Mouse (Mus musculus) embryonic facial prominence, embryonic 11.5 days (tissue): ENCODE results near the gene Rps11. TPM values are rescaled to one million over a fixed set of nuclear protein-coding genes. Genes with fewer than 3 reads are reported as not detected.

Experiments used
- ATAC-seq: fragments of 200-750 bp; cut with Nextera tagmentation; replicated peaks from 2 replicates; pipeline ENCODE4 v1.8.0; 2017; ENCODE audit warnings: low read depth; ENCODE audit not compliant: insufficient number of reproducible peaks, low FRiP score, low TSS enrichment
- DNase-seq: peaks from one replicate; pipeline ENCODE4 v3.0.0-alpha.2; 2015; ENCODE audit warnings: low spot score
- H3K27ac ChIP-seq: fragments of 300-500 bp; sonication (generic); replicated peaks from 2 replicates; pipeline ENCODE4 v1.5.1; 2014; ENCODE audit warnings: mild to moderate bottlenecking, low read depth, low read length, control low read depth
- H3K27me3 ChIP-seq: fragments of 300-500 bp; sonication (generic); 2 replicates; pipeline ENCODE4 v1.6.1; 2014; ENCODE audit warnings: mild to moderate bottlenecking, low read length, moderate library complexity, mixed read lengths; ENCODE audit not compliant: control insufficient read depth, insufficient read depth
- H3K36me3 ChIP-seq: fragments of 300-500 bp; sonication (generic); replicated peaks from 2 replicates; pipeline ENCODE4 v1.6.1; 2014; ENCODE audit warnings: low read depth, mild to moderate bottlenecking, low read length, moderate library complexity, mixed read lengths; ENCODE audit not compliant: control insufficient read depth, insufficient read depth
- H3K4me1 ChIP-seq: fragments of 300-500 bp; sonication (generic); 2 replicates; pipeline ENCODE4 v1.6.1; 2014; ENCODE audit warnings: low read length, mixed read lengths; ENCODE audit not compliant: control insufficient read depth, insufficient read depth
- H3K4me2 ChIP-seq: fragments of 300-500 bp; sonication (generic); 2 replicates; pipeline ENCODE4 v1.6.1; 2014; ENCODE audit warnings: low read depth, mild to moderate bottlenecking, control low read depth, low read length, moderate library complexity
- H3K4me3 ChIP-seq: fragments of 300-500 bp; sonication (generic); 2 replicates; pipeline ENCODE4 v1.5.1; 2014; ENCODE audit warnings: low read depth, low read length, control low read depth
- H3K9ac ChIP-seq: fragments of 300-500 bp; sonication (generic); replicated peaks from 2 replicates; pipeline ENCODE4 v1.6.1; 2014; ENCODE audit warnings: mild to moderate bottlenecking, control low read depth, low read length
- H3K9me3 ChIP-seq: fragments of 300-500 bp; sonication (generic); replicated peaks from 2 replicates; pipeline ENCODE4 v1.6.1; 2016; ENCODE audit warnings: mild to moderate bottlenecking, low read length, inconsistent platforms, mixed read lengths; ENCODE audit not compliant: control insufficient read depth
- WGBS: fragments of 180-500 bp; shearing (Covaris S2); extraction: QIAGEN DNeasy Blood & Tissue Kit; methylation state at CpG from one replicate; pipeline ENCODE4 v1.1.7; 2014; 5-methylcytosine and 5-hydroxymethylcytosine counted together
- polyA plus RNA-seq: library from polyadenylated mRNA; unstranded; fragments of >200 nt; fragmentation: Nextera tagmentation; extraction: Ambion mirVana; gene quantifications from 2 replicates; pipeline ENCODE4 v1.2.1, GENCODE M21; 2014

The Rps11 gene
- polyA plus RNA-seq, 1 experiment from 2014 or later: 1,602 TPM

- Histone ChIP-seq H3K9ac (no peak overlapping the region), H3K4me2 (no peak overlapping the region), H3K4me1 (peaks cover 4% of the 10 kb centered on the region; the same call in 1 of the 2 replicates), H3K9me3 (no peaks in the 10 kb centered on the region), H3K27me3 (peaks cover 26% of the 10 kb centered on the region), H3K36me3 (no peaks in the 10 kb centered on the region; the same call in 1 of the 2 replicates), H3K4me3 (no peak overlapping the region), H3K27ac (no peak overlapping the region)
- ATAC-seq (no peak), DNase-seq (no peak)
- 96% methylated on average over 6 of the region's 6 CpGs for WGBS
Observed at GRCm38 (mm10) chr7:45160316-45160800, 36.1 kb upstream of the Rps11 start.

- peaks cover 12% of the 10 kb centered on the region for H3K27me3 ChIP-seq
- no peak overlapping the region for H3K27ac ChIP-seq
- H3K9ac ChIP-seq: no peak overlapping the region
- DNase-seq (no peak), ATAC-seq (no peak)
- H3K4me3 ChIP-seq: no peak overlapping the region
- H3K4me2 ChIP-seq: no peak overlapping the region
- H3K4me1 ChIP-seq: peaks cover 4% of the 10 kb centered on the region; the same call in 1 of the 2 replicates
- WGBS: 90% methylated on average over 6 of the region's 6 CpGs
- no peaks in the 10 kb centered on the region; the same call in 1 of the 2 replicates for H3K36me3 ChIP-seq
- H3K9me3 ChIP-seq: no peaks in the 10 kb centered on the region
Observed at GRCm38 (mm10) chr7:45158991-45159390, 34.8 kb upstream of the Rps11 start.

GRCm38 (mm10) chr7:45157459-45157858, 33.2 kb upstream of the Rps11 start:
- Histone ChIP-seq H3K27me3 (no peaks in the 10 kb centered on the region), H3K4me1 (peaks cover 2% of the 10 kb centered on the region), H3K9me3 (no peaks in the 10 kb centered on the region), H3K4me2 (no peak overlapping the region), H3K9ac (no peak overlapping the region), H3K27ac (no peak overlapping the region), H3K36me3 (no peaks in the 10 kb centered on the region; the same call in 1 of the 2 replicates), H3K4me3 (no peak overlapping the region)
- WGBS: 88% methylated on average over 14 of the region's 14 CpGs
- ATAC-seq (no peak), DNase-seq (no peak)

- Histone ChIP-seq H3K9ac (no peak overlapping the region), H3K4me1 (peaks cover 2% of the 10 kb centered on the region; the same call in 1 of the 2 replicates), H3K27ac (no peak overlapping the region), H3K9me3 (no peaks in the 10 kb centered on the region), H3K27me3 (no peaks in the 10 kb centered on the region), H3K4me2 (no peak overlapping the region), H3K4me3 (no peak overlapping the region), H3K36me3 (no peaks in the 10 kb centered on the region; the same call in 1 of the 2 replicates)
- DNase-seq: no peak
- 95% methylated on average over 15 of the region's 15 CpGs for WGBS
- ATAC-seq: no peak
Observed at GRCm38 (mm10) chr7:45156206-45156605, 32.0 kb upstream of the Rps11 start.

- 88% methylated on average over 9 of the region's 9 CpGs for WGBS
- no peak overlapping the region for H3K4me3 ChIP-seq
- H3K27me3 ChIP-seq: no peaks in the 10 kb centered on the region
- H3K9me3 ChIP-seq: no peaks in the 10 kb centered on the region
- H3K27ac ChIP-seq: no peak overlapping the region
- peaks cover 6% of the 10 kb centered on the region for H3K4me1 ChIP-seq
- H3K36me3 ChIP-seq: no peaks in the 10 kb centered on the region; the same call in 1 of the 2 replicates
- no peak overlapping the region for H3K4me2 ChIP-seq
- ATAC-seq (no peak), DNase-seq (no peak)
- no peak overlapping the region for H3K9ac ChIP-seq
Observed at GRCm38 (mm10) chr7:45155590-45155989, 31.4 kb upstream of the Rps11 start.

GRCm38 (mm10) chr7:45154993-45155514, 30.8 kb upstream of the Rps11 start:
- Histone ChIP-seq H3K4me2 (peak overlapping the region; percentile 39; the same call in 1 of the 2 replicates), H3K27ac (no peak overlapping the region), H3K36me3 (no peaks in the 10 kb centered on the region; the same call in 1 of the 2 replicates), H3K27me3 (no peaks in the 10 kb centered on the region), H3K9ac (no peak overlapping the region; the same call in 1 of the 2 replicates), H3K9me3 (no peaks in the 10 kb centered on the region), H3K4me1 (peaks cover 6% of the 10 kb centered on the region), H3K4me3 (peak overlapping the region; percentile 60)
- peak; percentile 51 for DNase-seq
- ATAC-seq: no peak; the same call in 1 of the 2 replicates
- 79% methylated on average over 12 of the region's 12 CpGs for WGBS

GRCm38 (mm10) chr7:45154096-45154992, 30.1 kb upstream of the Rps11 start, which contains the start of the genes Pih1d1 and Aldh16a1:
TSS of gene Pih1d1 (plus strand) at chr7:45154303.
TSS of gene Aldh16a1 (minus strand) at chr7:45154584.
- 5% methylated on average over 69 of the region's 69 CpGs for WGBS
- peak within 1 kb of the TSS; percentile 84 for H3K4me2 ChIP-seq
- no peaks in the 10 kb centered on the region for H3K27me3 ChIP-seq
- ATAC-seq: peak; percentile 93
- H3K36me3 ChIP-seq: no peaks in the 10 kb centered on the region; the same call in 1 of the 2 replicates
- H3K4me3 ChIP-seq: peak within 1 kb of the TSS; percentile 60
- DNase-seq: peak; percentile 97
- H3K9ac ChIP-seq: peak within 1 kb of the TSS; percentile 86
- H3K9me3 ChIP-seq: no peaks in the 10 kb centered on the region
- peaks cover 6% of the 10 kb centered on the region for H3K4me1 ChIP-seq
- peak within 1 kb of the TSS; percentile 75 for H3K27ac ChIP-seq
